Mouse (Mus musculus) heart, embryonic 13.5 days (tissue): ENCODE measurements around the gene Olfr874. TPM values are rescaled to one million over a fixed set of nuclear protein-coding genes. Genes with fewer than 3 reads are reported as not detected.
"Not testable (repeated sequence)": the region's sequence is repeated elsewhere in the genome, so short reads cannot be mapped to it uniquely, and the experiment has no call there.

Experiments used
- ATAC-seq: fragments of 200-750 bp; cut with Nextera tagmentation; 2 replicates; pipeline ENCODE4 v1.8.0; 2017; ENCODE audit warnings: moderate TSS enrichment; ENCODE audit not compliant: insufficient number of reproducible peaks, low FRiP score, low TSS enrichment; ENCODE audit errors: extremely low read depth
- H3K27ac ChIP-seq: fragments of 300-500 bp; sonication (generic); replicated peaks from 2 replicates; pipeline ENCODE4 v1.5.1; 2015; ENCODE audit warnings: moderate library complexity, mild to moderate bottlenecking, inconsistent platforms
- H3K27me3 ChIP-seq: fragments of 300-500 bp; sonication (generic); replicated peaks from 2 replicates; pipeline ENCODE4 v1.6.1; 2015; ENCODE audit warnings: mild to moderate bottlenecking, inconsistent platforms
- H3K36me3 ChIP-seq: fragments of 300-500 bp; sonication (generic); 2 replicates; pipeline ENCODE4 v1.6.1; 2015; ENCODE audit warnings: mild to moderate bottlenecking, inconsistent platforms
- H3K4me1 ChIP-seq: fragments of 300-500 bp; sonication (generic); 2 replicates; pipeline ENCODE4 v1.6.1; 2015; ENCODE audit warnings: inconsistent platforms
- H3K4me2 ChIP-seq: fragments of 300-500 bp; sonication (generic); 2 replicates; pipeline ENCODE4 v1.6.1; 2015; ENCODE audit warnings: inconsistent platforms, mild to moderate bottlenecking, moderate library complexity
- H3K4me3 ChIP-seq: fragments of 300-500 bp; sonication (generic); 2 replicates; pipeline ENCODE4 v1.5.1; 2015; ENCODE audit warnings: moderate library complexity, mild to moderate bottlenecking, inconsistent platforms
- H3K9ac ChIP-seq: fragments of 300-500 bp; sonication (generic); 2 replicates; pipeline ENCODE4 v1.6.1; 2015; ENCODE audit warnings: inconsistent platforms, mild to moderate bottlenecking, moderate library complexity
- H3K9me3 ChIP-seq: fragments of 300-500 bp; sonication (generic); 2 replicates; pipeline ENCODE4 v1.6.1; 2016; ENCODE audit warnings: inconsistent platforms
- WGBS: fragments of 180-500 bp; shearing (Covaris S2); methylation state at CpG from one replicate; pipeline ENCODE4 v1.1.7; 2015; ENCODE audit warnings: mixed read lengths; 5-methylcytosine and 5-hydroxymethylcytosine counted together
- polyA plus RNA-seq: library from polyadenylated mRNA; unstranded; fragments of >200 nt; fragmentation: Nextera tagmentation; extraction: Ambion mirVana; gene quantifications from 2 replicates; pipeline ENCODE4 v1.2.1, GENCODE M21; 2015

Gene Olfr874
- polyA plus RNA-seq, 1 experiment from 2014 or later: not detected

DNA sequence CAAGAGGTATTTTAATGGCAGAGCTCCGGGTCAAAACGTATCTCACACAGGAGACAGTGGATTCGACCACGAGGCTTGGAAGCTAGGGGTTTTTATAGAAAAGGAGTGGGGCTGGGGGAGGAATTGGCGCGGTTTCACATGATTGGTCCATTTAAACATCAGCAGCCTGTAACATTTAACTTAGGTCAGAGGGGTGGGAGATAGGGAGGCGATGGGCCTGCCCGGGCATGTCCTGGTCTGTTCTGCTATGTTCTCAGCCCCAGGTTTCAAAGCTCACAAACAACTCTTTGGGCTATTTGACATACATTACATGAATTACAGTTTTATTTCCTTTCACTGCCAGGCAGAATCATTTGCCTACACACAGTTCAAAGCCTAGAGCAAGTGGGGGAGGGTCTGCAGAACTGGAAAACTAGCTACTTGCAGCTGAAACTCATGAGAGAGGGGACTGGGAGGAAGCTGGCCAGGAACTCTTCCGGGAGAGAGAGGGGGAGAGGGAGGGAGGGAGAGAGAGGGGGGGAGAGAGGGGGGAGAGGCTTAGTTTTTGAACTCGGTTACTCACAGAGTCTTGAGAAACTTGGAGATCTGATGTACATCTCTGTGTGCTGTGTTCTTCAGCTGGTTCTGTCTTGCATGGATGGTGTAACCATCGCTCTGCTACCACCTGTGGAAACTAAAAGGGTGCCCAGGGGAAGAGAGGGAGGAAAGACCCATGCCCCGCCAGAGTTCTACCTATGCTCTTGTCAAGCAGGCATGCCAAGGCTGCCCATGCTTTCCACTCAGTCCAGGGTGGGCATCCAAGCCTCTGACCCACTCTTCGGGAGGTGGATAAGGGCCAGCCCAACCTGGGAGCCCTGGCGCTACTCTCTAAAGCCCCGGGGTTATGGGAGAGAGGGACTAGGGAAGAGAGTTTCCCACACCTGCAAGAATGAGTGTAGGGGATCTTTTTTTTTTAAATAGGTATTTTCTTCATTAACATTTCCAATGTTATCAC is 38.8 kb downstream of the Olfr874 start:
- 54% methylated on average over 11 of the region's 15 CpGs for WGBS
- H3K27ac ChIP-seq, H3K27me3 ChIP-seq, H3K9me3 ChIP-seq, ATAC-seq, H3K9ac ChIP-seq, H3K36me3 ChIP-seq, H3K4me1 ChIP-seq: not testable (repeated sequence)
- H3K4me2 ChIP-seq: peak overlapping the region; percentile 67
- H3K4me3 ChIP-seq: peak overlapping the region; percentile 37; the same call in 1 of the 2 replicates

DNA sequence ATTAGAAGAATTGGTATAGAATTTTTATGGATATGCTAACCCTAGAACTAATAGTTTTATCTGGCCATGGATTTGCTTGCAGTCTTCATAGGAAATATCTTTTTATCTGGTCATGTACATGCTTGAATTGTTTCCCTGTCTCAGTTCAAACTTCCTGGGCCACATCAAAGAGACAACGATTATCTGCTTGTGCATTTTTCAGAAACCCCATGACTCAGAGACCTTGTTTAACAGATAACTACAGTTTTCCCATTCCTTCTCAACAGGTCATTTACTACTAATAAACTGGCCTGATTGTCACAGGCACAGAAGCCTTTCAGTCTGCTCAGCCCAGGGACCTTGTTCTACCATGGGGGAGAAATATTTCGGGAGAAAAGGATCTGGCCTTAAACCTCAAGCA is 41.5 kb downstream of the Olfr874 start:
- WGBS: 37% methylated on average over 2 of the region's 2 CpGs
- no peak for ATAC-seq
- no peak overlapping the region for H3K9ac ChIP-seq
- H3K4me2 ChIP-seq: no peak overlapping the region
- no peaks in the 10 kb centered on the region for H3K36me3 ChIP-seq
- peaks cover 8% of the 10 kb centered on the region for H3K4me1 ChIP-seq
- H3K27ac ChIP-seq: no peak overlapping the region
- H3K9me3 ChIP-seq: no peaks in the 10 kb centered on the region
- no peaks in the 10 kb centered on the region for H3K27me3 ChIP-seq
- H3K4me3 ChIP-seq: no peak overlapping the region

Other genes starting within 250 kb of the Olfr874 start
- gene Esam, start 217.0 kb upstream of the Olfr874 start, polyA plus RNA-seq: 69.9 and 76.5 TPM in 2 replicates
- 1.4 and 1.6 TPM in 2 replicates for gene Vsig2, start 205.9 kb upstream of the Olfr874 start, polyA plus RNA-seq
- gene Nrgn, start 192.2 kb upstream of the Olfr874 start, polyA plus RNA-seq: 5.5 and 5.8 TPM in 2 replicates
- 9.6 and 10.1 TPM in 2 replicates for gene Siae, start 189.4 kb upstream of the Olfr874 start, polyA plus RNA-seq
- gene Spa17, start 131.4 kb upstream of the Olfr874 start, polyA plus RNA-seq: 4.3 and 8.2 TPM in 2 replicates
- gene Tbrg1, start 87.8 kb upstream of the Olfr874 start, polyA plus RNA-seq: 126 and 129 TPM in 2 replicates
- gene Panx3, start 75.9 kb upstream of the Olfr874 start, polyA plus RNA-seq: 0.05 TPM in 1 of 2 replicates, not detected in the other
- not detected in 2 replicates for gene Olfr160, start 28.9 kb upstream of the Olfr874 start, polyA plus RNA-seq
- not detected in 2 replicates for gene Olfr875, start 26.8 kb downstream of the Olfr874 start, polyA plus RNA-seq
- not detected in 2 replicates for gene Olfr876, start 57.9 kb downstream of the Olfr874 start, polyA plus RNA-seq
- gene Olfr877, start 109.2 kb downstream of the Olfr874 start, polyA plus RNA-seq: not detected in 2 replicates
- gene Olfr145, start 151.6 kb downstream of the Olfr874 start, polyA plus RNA-seq: not detected in 2 replicates
- not detected in 2 replicates for gene Olfr878, start 172.7 kb downstream of the Olfr874 start, polyA plus RNA-seq
- not detected in 2 replicates for gene Olfr881, start 246.7 kb downstream of the Olfr874 start, polyA plus RNA-seq